Mouse (Mus musculus): Measurements from ENCODE around the gene Pex5l. TPM values are rescaled to one million over a fixed set of nuclear protein-coding genes. Genes with fewer than 3 reads are reported as not detected.

The Pex5l gene
- polyA plus RNA-seq, 1 experiment from 2014 or later, result 0.17 TPM

- no peak for ATAC-seq
- no peak overlapping the region for H3K4me2 ChIP-seq (replicated peaks; ENCODE audit: low read depth, low read length)
- H3K27ac ChIP-seq (ENCODE audit: low read length), result no peak overlapping the region
- H3K27me3 ChIP-seq (replicated peaks; ENCODE audit: insufficient read depth, low read length), result no peaks in the 10 kb centered on the region
- no peak overlapping the region for H3K4me3 ChIP-seq (ENCODE audit: low read depth, low read length)
- H3K4me1 ChIP-seq (ENCODE audit: insufficient read depth, low read depth, low read length), result no peaks in the 10 kb centered on the region
- no peak overlapping the region for H3K9ac ChIP-seq (replicated peaks; ENCODE audit: low read depth)
- H3K36me3 ChIP-seq (ENCODE audit: insufficient read depth, low read length), result no peaks in the 10 kb centered on the region
- TF ChIP-seq CTCF (IDR thresholded peaks at IDR 0.05), result no peak
- H3K9me3 ChIP-seq (ENCODE audit: low read length), result no peaks in the 10 kb centered on the region
- no peak for DNase-seq (ENCODE audit: low spot score)
- WGBS, result 78% methylated on average over 4 of the region's 4 CpGs
These were observed 139.1 kb downstream of the Pex5l start for GRCm38 (mm10) chr3:33003901-33004300.

GRCm38 (mm10) chr3:33001769-33002168 lies 141.3 kb downstream of the Pex5l start:
- WGBS, result 57% methylated on average over 3 of the region's 3 CpGs
- no peak overlapping the region for H3K9ac ChIP-seq (replicated peaks; ENCODE audit: low read depth)
- no peak overlapping the region for H3K4me3 ChIP-seq (ENCODE audit: low read depth, low read length)
- no peaks in the 10 kb centered on the region for H3K4me1 ChIP-seq (ENCODE audit: insufficient read depth, low read depth, low read length)
- no peaks in the 10 kb centered on the region for H3K27me3 ChIP-seq (replicated peaks; ENCODE audit: insufficient read depth, low read length)
- H3K4me2 ChIP-seq (replicated peaks; ENCODE audit: low read depth, low read length), result no peak overlapping the region
- H3K36me3 ChIP-seq (ENCODE audit: insufficient read depth, low read length), result no peaks in the 10 kb centered on the region
- H3K27ac ChIP-seq (ENCODE audit: low read length), result no peak overlapping the region
- no peak for DNase-seq (ENCODE audit: low spot score)
- no peak for ATAC-seq
- TF ChIP-seq EP300 (IDR thresholded peaks at IDR 0.05), result no peak
- no peak for TF ChIP-seq CTCF (IDR thresholded peaks at IDR 0.05)
- H3K9me3 ChIP-seq (ENCODE audit: low read length), result no peaks in the 10 kb centered on the region

DNA sequence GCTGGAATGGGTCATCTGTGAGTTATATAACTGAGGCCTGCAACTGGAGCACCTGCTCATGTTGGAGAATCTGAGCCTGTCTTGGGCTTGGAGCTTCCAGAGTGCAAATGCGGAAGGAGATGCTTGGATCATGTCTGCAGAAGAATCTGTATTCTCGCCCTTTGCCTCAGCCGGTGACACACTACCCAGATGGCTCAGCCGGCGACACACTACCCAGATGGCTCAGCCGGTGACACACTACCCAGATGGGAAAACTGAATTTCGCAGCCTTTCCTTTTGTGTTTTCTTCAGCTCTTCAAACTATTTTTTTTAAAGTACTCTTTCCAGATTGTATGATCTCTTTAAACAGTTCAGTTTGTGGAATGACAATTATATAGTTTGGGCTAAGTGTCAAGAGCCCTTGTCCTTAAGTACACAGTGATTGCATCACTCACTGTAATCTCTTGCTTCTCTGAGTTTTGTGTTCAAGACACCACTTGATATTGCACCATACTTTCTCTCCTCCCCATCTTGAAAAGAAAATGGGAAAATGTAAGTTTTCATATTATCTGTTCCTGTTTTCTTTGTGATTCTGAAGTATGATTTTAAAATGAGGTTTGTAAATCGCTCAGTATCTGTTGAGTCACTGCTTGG lies 142.5 kb downstream of the Pex5l start:
- no peak overlapping the region for H3K4me2 ChIP-seq (replicated peaks; ENCODE audit: low read depth, low read length)
- TF ChIP-seq CTCF (IDR thresholded peaks at IDR 0.05) (no peak), EP300 (IDR thresholded peaks at IDR 0.05) (peak; percentile 48; the same call in 1 of the 2 replicates)
- no peak overlapping the region for H3K27ac ChIP-seq (ENCODE audit: low read length)
- H3K4me1 ChIP-seq (ENCODE audit: insufficient read depth, low read depth, low read length), result no peaks in the 10 kb centered on the region
- no peak overlapping the region for H3K9ac ChIP-seq (replicated peaks; ENCODE audit: low read depth)
- H3K9me3 ChIP-seq (ENCODE audit: low read length), result no peaks in the 10 kb centered on the region
- DNase-seq (ENCODE audit: low spot score) (peak; percentile 17), ATAC-seq (peak; percentile 58)
- H3K4me3 ChIP-seq (ENCODE audit: low read depth, low read length), result no peak overlapping the region
- WGBS, result 61% methylated on average over 8 of the region's 8 CpGs
- no peaks in the 10 kb centered on the region for H3K36me3 ChIP-seq (ENCODE audit: insufficient read depth, low read length)
- no peaks in the 10 kb centered on the region for H3K27me3 ChIP-seq (replicated peaks; ENCODE audit: insufficient read depth, low read length)

GRCm38 (mm10) chr3:32991713-32992575 lies 151.1 kb downstream of the Pex5l start:
- Histone ChIP-seq H3K9ac (replicated peaks; ENCODE audit: low read depth) (no peak overlapping the region), H3K27ac (ENCODE audit: low read length) (no peak overlapping the region), H3K9me3 (ENCODE audit: low read length) (no peaks in the 10 kb centered on the region), H3K4me3 (ENCODE audit: low read depth, low read length) (no peak overlapping the region), H3K4me1 (ENCODE audit: insufficient read depth, low read depth, low read length) (no peaks in the 10 kb centered on the region), H3K36me3 (ENCODE audit: insufficient read depth, low read length) (no peaks in the 10 kb centered on the region), H3K27me3 (replicated peaks; ENCODE audit: insufficient read depth, low read length) (no peaks in the 10 kb centered on the region), H3K4me2 (replicated peaks; ENCODE audit: low read depth, low read length) (no peak overlapping the region)
- DNase-seq (ENCODE audit: low spot score) (no peak), ATAC-seq (no peak)
- 66% methylated on average over 12 of the region's 12 CpGs for WGBS
- TF ChIP-seq CTCF (IDR thresholded peaks at IDR 0.05), result no peak
- TF ChIP-seq EP300 (IDR thresholded peaks at IDR 0.05), result no peak

GRCm38 (mm10) chr3:32987806-32988205 lies 155.2 kb downstream of the Pex5l start:
- no peaks in the 10 kb centered on the region for H3K9me3 ChIP-seq (ENCODE audit: low read length)
- 68% methylated on average over 5 of the region's 5 CpGs for WGBS
- no peak overlapping the region for H3K4me3 ChIP-seq (ENCODE audit: low read depth, low read length)
- ATAC-seq (no peak), DNase-seq (ENCODE audit: low spot score) (no peak)
- no peaks in the 10 kb centered on the region for H3K4me1 ChIP-seq (ENCODE audit: insufficient read depth, low read depth, low read length)
- H3K36me3 ChIP-seq (ENCODE audit: insufficient read depth, low read length), result no peaks in the 10 kb centered on the region
- no peaks in the 10 kb centered on the region for H3K27me3 ChIP-seq (replicated peaks; ENCODE audit: insufficient read depth, low read length)
- no peak overlapping the region for H3K9ac ChIP-seq (replicated peaks; ENCODE audit: low read depth)
- TF ChIP-seq EP300 (IDR thresholded peaks at IDR 0.05), result no peak
- no peak for TF ChIP-seq CTCF (IDR thresholded peaks at IDR 0.05)
- H3K4me2 ChIP-seq (replicated peaks; ENCODE audit: low read depth, low read length), result no peak overlapping the region
- H3K27ac ChIP-seq (ENCODE audit: low read length), result no peak overlapping the region

DNA sequence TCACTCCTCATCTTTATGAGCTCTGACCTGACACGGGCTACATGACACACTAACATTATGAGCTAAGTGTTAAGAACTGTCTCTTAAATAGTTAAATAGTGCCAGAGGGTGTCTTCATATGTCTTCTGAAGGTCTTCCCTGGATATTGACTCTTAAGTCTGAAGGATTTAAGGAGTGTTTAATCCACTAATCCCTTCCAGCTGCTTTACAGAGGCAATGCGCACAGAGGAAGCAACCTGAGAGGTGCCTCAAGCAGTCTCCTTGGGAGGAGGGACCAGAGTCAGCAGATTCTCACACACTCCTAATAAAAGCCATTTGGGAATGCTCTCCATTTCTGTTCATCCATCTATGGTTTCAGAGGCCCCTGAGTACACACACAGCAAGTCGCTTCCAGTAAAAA lies 157.9 kb downstream of the Pex5l start:
- ATAC-seq (no peak), DNase-seq (ENCODE audit: low spot score) (no peak)
- Histone ChIP-seq H3K9me3 (ENCODE audit: low read length) (no peaks in the 10 kb centered on the region), H3K9ac (replicated peaks; ENCODE audit: low read depth) (no peak overlapping the region), H3K4me1 (ENCODE audit: insufficient read depth, low read depth, low read length) (no peaks in the 10 kb centered on the region), H3K27me3 (replicated peaks; ENCODE audit: insufficient read depth, low read length) (no peaks in the 10 kb centered on the region), H3K36me3 (ENCODE audit: insufficient read depth, low read length) (no peaks in the 10 kb centered on the region), H3K4me3 (ENCODE audit: low read depth, low read length) (no peak overlapping the region), H3K4me2 (replicated peaks; ENCODE audit: low read depth, low read length) (no peak overlapping the region), H3K27ac (ENCODE audit: low read length) (no peak overlapping the region)
- WGBS, result 67% methylated on average over 3 of the region's 3 CpGs
- TF ChIP-seq EP300 (IDR thresholded peaks at IDR 0.05) (no peak), CTCF (IDR thresholded peaks at IDR 0.05) (no peak)

Measured in lung, postnatal 0 days (tissue).